Mouse (Mus musculus): ENCODE measurements around the gene Arf1.

DNA sequence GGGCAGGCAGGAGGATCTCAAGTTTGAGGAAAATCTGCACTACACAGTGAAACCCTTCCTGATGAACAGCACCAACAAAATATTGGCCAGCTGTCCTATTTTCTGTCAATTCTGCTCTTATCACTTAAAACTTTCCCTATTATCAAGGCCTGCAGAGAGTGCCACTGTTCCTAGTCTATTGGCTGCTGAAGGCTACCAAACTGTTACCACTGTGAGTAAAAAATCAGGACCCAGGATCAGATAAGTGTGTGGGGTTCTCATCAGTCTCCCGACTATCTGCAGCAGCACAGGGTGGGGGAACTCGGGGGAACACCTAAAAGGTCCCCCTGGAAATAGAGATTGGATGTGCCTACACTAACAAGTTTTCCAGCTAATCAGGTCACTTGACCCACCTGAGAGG lies 2.9 kb downstream of the Arf1 start:
- TF ChIP-seq POLR2A (IDR thresholded peaks at IDR 0.05; ENCODE audit: low read depth, low read length): no peak
- TF ChIP-seq CTCF (IDR thresholded peaks at IDR 0.05; ENCODE audit: extremely low read depth, insufficient read length, insufficient replicate concordance, low read depth, low read length): no peak

Measured in small intestine, adult 2 months (tissue).